Mouse (Mus musculus) ES-Bruce4 (cell line): ENCODE measurements around the gene Hcfc1.

ENCODE experiments used
- CTCF ChIP-seq: IDR thresholded peaks from one replicate; pipeline ENCODE4 v1.8.1; 2011; ENCODE audit warnings: low read depth, low read length
- EP300 ChIP-seq: IDR thresholded peaks from 2 replicates; pipeline ENCODE4 v1.6.1; 2011; ENCODE audit warnings: low read depth, low read length; ENCODE audit not compliant: insufficient read depth
- POLR2A ChIP-seq: IDR thresholded peaks from one replicate; pipeline ENCODE4 v1.8.1; 2011; ENCODE audit warnings: low read length; ENCODE audit not compliant: insufficient read depth

- TF ChIP-seq CTCF (no peak), EP300 (no peak), POLR2A (no peak)
Measured at GRCm38 (mm10) chrX:73946896-73947295, 19.3 kb downstream of the Hcfc1 start.
